Mouse (Mus musculus) urinary bladder, adult 18-20 months (tissue): ENCODE measurements around the gene Daxx.
"Not testable (repeated sequence)": the region's sequence is repeated elsewhere in the genome, so short reads cannot be mapped to it uniquely, and the experiment has no call there.

ENCODE experiments used
- DNase-seq, 2 experiments: peaks; one replicate each; pipeline ENCODE4 v3.0.0; 2022; ENCODE audit warnings: low spot score in 2 of 2, mixed read lengths in 2 of 2

Gene Daxx

GRCm38 (mm10) chr17:33941381-33941780, 32.2 kb downstream of the Daxx start:
- no peak for DNase-seq

DNA sequence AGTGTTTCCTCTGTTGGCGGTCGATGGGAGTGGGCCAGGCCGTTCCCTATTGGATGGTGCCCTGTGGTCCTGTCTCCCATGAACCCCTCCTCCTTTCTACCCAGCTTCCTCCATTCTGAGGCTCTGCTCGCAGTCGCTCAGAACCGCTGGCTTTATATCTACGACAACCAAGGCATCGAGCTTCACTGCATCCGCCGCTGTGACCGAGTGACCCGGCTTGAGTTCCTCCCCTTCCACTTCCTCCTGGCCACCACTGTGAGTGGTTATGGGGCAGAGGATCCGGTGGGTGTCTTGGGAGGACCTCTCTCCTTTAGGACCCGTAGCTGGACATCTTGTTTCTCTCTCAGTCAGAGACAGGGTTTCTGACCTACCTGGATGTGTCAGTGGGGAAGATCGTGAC, 34.2 kb downstream of the Daxx start:
- no peak for DNase-seq

- DNase-seq: no peak
Measured at GRCm38 (mm10) chr17:33947430-33948089, 38.3 kb downstream of the Daxx start.

DNA sequence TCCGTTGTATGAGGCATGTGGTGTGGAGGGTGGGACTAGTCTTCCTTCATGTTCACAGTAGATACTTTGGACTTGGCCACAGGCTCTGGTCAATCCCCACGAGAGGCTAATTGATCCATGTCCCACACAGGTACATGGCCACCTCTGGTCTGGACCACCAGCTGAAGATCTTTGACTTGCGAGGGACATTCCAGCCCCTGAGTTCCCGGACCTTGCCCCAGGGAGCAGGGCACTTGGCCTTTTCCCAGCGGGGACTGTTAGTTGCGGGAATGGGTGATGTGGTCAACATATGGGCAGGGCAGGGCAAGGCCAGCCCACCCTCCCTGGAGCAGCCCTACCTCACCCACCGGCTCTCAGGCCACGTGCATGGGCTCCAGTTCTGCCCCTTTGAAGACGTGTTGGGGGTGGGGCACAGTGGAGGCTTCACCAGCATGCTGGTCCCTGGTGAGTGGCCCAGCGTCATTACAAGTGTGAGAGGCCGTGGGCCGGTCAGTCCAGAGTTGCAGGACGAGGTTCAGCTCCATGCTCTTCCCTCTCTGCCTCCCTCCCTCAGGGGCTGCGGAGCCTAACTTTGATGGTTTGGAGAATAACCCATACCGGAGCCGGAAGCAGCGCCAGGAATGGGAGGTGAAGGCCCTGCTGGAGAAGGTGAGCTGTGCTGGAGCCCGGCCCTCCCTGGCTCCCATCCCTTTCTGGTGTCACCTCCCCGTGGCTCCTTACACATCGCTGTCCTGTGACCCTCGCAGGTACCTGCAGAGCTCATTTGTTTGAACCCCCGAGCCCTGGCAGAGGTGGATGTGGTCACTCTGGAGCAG, 39.1 kb downstream of the Daxx start:
- no peak for DNase-seq

- DNase-seq: no peak
Measured at GRCm38 (mm10) chr17:33948905-33949537, 39.8 kb downstream of the Daxx start.

- no peak for DNase-seq
Measured at GRCm38 (mm10) chr17:33950131-33950625, 41.0 kb downstream of the Daxx start.

DNA sequence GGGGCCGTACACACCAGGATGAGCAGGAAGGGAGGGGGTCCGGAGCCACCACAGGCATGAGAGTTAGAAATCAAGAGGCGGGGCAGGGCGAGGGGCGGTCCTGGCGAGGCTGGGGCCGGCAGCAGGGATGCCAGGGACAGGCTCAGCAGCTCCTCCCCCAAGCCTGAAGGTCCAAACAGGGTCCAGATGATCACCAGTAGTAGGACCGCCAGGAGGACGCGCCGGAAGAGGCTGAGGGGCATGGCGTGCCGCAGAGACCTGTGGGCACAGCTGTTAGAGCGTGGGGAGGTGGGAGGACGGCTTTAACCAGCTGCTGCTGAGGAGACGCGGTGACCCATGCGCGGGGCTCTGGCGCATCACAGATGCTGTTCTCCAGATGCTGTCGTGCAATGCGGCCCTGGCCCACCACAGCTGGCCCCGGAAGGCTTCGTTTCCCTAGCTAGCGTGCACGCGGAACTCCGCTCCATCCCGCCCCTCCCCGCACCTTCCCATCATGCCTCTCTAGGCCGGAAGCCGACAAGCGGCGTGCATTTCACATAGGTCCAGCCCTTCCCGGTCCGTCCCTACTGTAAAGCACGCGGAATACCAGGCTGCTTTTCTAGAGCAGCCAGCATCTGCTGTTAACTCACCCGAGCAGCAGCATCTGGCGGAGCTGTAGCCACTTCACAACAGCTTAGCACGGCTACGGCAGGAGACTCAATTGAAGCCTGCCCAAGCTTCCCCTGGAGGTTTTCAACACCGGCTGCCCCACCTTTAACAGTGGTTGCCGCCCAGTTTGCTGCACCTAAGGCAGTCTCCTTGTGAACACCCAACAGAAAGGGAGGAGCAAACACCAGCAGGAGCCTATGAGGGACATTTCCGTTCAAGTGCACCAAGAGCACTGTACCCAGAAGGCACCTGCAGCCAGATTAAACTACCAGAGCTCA, 42.1 kb downstream of the Daxx start, which contains the start of gene B3galt4:
TSS of gene B3galt4 (minus strand) at position 468 of the 926 bp plus-strand sequence.
- peak; percentile 60 to 69 for DNase-seq

DNA sequence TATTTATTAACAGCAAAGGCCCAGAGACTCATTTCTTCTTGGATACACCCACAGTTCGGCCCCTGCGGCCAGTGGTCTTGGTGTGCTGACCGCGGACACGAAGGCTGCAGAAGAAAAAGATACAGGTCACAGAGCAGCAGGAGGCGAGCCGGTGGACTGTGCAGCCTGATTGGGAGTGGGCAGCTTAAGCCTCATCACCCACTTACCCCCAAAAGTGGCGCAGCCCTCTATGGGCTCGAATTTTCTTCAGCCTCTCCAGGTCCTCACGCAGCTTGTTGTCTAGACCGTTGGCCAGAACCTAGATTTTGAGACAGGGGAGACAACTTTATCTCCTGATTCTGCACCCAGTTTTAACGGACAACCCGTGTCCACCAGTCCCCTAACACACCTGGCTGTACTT, 42.8 kb downstream of the Daxx start:
- not testable (repeated sequence) for DNase-seq

DNA sequence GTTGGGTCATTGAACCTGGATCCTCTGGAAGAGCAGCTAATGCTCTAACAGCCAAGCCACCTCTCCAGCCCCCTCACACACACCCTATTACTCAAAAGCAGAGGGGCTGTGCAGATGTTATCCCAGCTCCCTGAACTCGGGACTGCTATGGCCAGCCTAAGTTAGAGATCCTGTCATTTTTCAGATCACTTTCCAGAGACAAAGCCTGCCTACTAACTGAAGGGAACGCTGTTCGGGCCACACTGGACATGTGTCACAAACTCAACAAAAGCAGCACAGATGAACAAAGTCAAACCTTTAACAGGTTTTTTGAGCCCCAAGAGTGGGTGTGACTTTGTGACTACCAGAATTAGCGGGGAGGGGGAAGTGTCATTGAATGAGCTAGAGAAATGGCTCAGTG, 43.7 kb downstream of the Daxx start:
- DNase-seq: no peak

DNA sequence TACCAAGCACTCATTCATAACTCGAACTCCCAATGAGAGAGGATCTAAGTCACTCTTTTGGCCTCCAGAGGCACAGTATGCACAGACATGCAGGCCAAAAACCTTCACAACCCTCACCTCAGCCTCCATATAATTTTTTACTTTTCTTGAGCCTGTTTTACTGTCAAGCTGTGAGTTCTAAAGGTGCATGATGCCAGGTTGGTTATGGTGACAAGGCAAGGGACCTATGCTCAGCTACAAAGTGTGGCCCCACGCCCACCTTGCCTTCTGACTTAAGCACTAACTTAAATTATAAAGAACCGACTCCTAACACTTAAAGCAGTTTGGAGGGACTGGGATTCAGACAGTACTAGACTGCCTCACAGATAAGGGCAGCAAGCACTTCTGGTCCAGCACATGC, 44.1 kb downstream of the Daxx start:
- no peak for DNase-seq

- no peak for DNase-seq
Measured at GRCm38 (mm10) chr17:33953961-33954565, 44.8 kb downstream of the Daxx start.

DNA sequence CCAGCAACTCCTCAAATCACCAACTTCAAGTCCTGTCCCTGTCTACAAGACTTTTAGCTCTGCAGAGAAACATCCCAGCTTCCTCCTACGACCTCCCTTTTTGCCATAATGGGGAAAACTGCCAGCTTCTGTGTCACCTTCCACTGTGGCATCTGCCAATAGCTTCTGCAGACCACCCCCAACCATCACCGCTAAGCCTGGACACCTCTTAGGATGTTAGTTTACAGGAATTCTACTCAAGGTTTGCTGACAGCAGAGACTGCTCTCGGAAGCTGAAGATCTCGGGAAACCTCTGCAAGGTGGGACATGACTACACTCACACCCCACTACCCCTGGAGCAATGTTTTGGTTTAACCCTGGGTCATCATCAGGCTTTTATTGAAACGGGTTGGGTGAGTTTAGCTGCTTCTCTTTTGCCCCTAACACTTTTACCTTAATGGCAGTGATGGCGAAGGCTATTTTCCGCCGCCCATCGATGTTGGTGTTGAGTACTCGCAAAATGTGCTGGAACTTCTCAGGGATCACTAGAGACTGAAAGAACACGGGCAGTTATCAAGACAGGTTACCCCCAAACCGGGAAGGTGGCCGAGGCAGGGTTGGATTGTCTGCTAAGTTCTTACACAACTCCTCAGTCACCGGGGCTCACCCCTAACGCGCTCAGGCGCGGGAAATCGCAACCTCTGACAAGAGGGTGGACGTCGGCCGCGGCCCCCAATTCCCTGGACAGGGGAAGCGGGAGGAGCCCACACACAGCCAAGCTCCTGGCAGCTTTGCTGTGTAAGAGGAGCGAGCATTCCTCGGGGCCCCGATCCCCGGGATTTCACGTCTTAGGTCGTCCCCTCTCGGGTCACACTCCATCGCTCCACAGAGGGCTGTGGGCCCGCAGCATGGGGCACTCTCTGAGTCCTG, 45.7 kb downstream of the Daxx start:
- no peak for DNase-seq

DNA sequence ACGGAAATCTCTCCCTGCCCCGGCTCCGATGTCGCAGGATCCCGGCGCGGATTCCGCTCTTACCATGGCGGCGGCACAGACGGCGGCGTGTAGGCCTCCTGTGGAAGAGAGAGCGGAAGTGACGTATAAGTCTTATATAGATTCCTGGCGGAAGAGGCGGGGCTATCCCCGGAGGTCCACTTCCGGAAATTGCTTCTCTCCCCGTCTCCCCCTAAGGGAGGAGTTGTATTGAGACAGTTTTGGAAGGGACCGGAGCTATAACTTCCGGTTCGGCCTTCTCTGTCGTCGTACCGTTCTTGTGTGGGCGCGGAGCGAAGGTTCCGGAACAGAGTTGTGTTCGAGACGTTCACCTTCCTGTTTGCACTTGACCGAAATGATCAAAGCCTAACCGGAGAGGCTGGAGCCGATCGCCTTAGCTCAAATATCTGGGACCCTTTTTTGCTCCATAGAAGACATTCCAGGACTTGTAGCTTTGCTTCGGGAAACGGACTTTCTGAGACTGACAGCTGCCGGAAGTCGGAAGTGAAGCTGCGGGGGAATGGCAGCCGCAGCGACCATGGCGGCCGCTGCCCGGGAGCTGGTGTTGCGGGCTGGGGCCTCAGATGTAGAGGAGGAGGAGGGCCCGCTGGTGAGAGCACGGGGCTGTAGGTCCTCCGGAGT, 46.5 kb downstream of the Daxx start, which contains the start of the genes Vps52 and Rps18:
TSS of gene Vps52 (plus strand) at position 258 of the 660 bp plus-strand sequence.
TSS of gene Rps18 (minus strand) at position 447 of the 660 bp plus-strand sequence.
- DNase-seq: peak; percentile 90 to 93

- DNase-seq: no peak
Measured at GRCm38 (mm10) chr17:33956336-33956735, 47.1 kb downstream of the Daxx start.

GRCm38 (mm10) chr17:33957493-33957892, 48.3 kb downstream of the Daxx start:
- no peak for DNase-seq

- no peak for DNase-seq
Measured at GRCm38 (mm10) chr17:33958451-33958850, 49.2 kb downstream of the Daxx start.

- no peak for DNase-seq
Measured at GRCm38 (mm10) chr17:33959135-33959534, 49.9 kb downstream of the Daxx start.

DNA sequence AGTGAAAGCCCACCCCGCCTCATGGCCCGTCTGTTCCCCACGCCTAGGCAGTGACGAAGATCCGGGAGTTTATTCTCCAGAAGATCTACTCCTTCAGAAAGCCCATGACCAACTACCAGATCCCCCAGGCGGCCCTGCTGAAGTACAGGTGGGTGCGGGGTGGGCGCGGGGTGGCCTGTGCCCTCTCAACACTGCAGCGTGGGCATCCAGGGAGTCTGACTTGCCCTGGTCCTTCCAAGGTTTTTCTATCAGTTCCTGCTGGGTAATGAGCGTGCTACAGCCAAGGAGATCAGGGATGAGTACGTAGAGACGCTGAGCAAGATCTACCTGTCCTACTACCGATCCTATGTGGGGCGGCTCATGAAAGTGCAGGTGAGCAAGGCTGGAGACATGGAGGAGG, 50.7 kb downstream of the Daxx start:
- DNase-seq: no peak

GRCm38 (mm10) chr17:33962876-33963275, 53.7 kb downstream of the Daxx start:
- no peak for DNase-seq
